Mouse (Mus musculus) heart, postnatal 25 days (tissue): ENCODE data around the gene Limd1. TPM values are rescaled to one million over a fixed set of nuclear protein-coding genes. Genes with fewer than 3 reads are reported as not detected.

ENCODE experiments used
- DNase-seq: peaks from one replicate; pipeline ENCODE4 v3.0.0; 2022; ENCODE audit warnings: low spot score
- intact Hi-C: fragments of 180-260 bp; cut with DNase I; formaldehyde crosslinking; loops from one replicate; pipeline ENCODE4 v1.15.1; 2025
- total RNA-seq, 2 experiments: library from RNA; stranded (reverse); gene quantifications; 2 replicates each; pipeline ENCODE4 v1.2.3; 2021

The Limd1 gene
- total RNA-seq, 2 experiments from 2014 or later = 31.2 to 37.8 TPM

GRCm38 (mm10) chr9:123509638-123510604 lies 31.4 kb downstream of the Limd1 start:
- no peak for DNase-seq
- intact Hi-C loops = loop anchor here (5.0 kb wide), 1 partner anchor 248 kb away; the partner anchor contains the start of gene Tmem158

DNA sequence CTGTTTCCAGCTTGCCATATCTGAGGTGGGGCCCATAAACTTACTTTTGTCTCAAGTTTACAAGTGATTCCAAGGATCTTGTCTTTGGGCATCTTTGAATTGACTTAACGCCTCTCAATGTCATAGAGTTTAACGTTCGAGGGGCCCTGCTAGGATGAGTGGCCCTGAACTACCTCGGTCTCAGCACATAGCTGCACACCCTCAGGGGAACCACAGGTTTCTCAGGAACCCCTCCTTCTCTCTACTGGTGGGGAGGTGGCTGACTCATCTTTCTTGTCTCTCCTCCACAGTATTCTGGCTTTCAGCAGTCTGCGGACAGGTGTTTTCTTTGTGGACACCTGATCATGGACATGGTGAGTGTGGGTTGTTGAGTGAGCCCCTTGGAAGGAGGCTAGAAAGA lies 32.4 kb downstream of the Limd1 start:
- intact Hi-C loops = loop anchor here (5.0 kb wide), 1 partner anchor 249 kb away; the partner anchor contains the start of gene Tmem158
- DNase-seq = no peak

- no peak for DNase-seq
- intact Hi-C loops = loop anchor here (5.0 kb wide), 1 partner anchor 250 kb away; the partner anchor contains the start of gene Tmem158
Observed at GRCm38 (mm10) chr9:123512482-123512881, 34.0 kb downstream of the Limd1 start.

DNA sequence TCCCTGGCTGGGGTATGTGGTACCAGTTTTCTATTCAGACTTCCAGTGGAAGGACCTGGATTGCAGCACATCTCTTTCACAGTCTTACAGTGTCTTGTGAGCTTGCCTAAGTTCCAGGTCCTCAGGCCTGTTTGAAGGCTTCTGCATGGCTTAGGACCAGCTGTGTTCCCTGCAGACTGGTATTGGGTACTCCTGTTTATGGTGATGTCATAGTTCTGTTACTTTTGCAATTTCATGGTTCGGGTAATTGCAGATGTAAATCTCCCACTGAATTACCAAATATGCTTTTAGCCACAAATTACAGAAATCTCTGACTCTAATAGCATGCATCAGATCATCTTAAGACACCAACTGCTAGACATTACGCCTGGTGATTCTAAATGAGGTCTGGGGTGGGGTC lies 36.6 kb downstream of the Limd1 start:
- intact Hi-C loops = no loop called here
- DNase-seq = no peak

- intact Hi-C loops = no loop called here
- DNase-seq = no peak
Observed at GRCm38 (mm10) chr9:123516641-123517385, 38.3 kb downstream of the Limd1 start.

DNA sequence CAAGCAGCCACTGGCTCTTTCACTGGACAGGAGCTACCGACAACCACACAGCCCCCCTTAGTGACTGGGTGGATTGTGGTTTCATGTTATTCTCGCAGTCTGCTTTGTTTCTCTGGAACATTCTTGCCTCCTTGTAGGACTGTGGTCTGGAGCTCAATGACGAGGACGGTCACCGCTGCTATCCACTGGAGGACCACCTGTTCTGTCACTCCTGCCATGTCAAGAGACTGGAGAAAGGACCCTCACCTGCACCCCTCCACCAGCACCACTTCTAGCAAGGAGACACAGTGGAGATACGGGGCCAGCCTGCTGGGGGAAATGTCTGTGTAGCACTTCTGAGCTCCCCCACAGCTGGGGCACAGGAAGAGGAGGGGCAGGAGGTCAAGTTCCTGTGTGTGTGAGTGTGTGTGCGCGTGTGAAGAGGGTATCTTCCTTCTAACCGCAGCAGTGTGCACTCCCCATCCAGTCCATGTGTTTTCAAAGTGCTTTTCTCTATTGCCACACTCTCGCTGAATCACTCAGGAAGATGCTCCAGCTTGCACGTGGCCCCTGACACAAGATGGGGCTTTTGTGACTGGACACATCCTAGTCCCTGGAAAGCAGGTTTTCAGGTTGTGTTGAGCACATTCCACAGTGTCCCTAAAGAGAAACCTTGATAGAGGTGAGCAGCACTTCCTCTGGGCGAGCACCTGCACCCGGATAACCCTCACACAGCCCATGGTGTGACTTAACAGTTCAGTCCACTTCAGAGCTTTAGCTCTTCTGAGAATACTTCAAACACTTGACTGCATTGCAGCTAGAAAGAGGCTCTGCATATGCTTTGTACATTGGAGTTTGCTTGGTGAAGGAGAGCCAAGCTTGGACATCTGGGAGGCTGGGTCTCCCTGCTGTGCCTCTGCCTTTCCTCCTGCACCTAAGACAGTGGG lies 40.7 kb downstream of the Limd1 start:
- no peak for DNase-seq
- intact Hi-C loops = no loop called here

DNA sequence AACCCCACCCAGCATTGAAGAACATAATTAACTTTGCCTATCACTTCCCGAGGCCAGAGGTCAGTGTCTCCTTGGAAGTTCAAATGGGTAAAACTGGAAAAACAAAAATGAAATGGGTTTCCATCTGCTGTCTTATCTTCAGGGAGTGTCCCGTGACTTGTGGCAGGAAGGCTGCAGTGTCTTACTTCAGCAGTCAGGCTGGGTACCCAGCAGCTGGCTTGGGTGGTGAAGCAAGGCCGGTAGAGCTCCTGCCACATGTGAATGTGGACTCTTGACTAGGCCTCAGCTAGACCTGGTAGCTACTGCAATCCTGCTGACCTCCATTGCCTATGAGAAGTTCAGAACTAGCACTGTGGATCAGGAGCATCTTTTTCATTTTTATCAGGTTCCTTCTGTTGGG lies 42.2 kb downstream of the Limd1 start:
- no peak for DNase-seq
- intact Hi-C loops = loop anchor here (5.0 kb wide), 1 partner anchor 363 kb away; no protein-coding TSS in a partner anchor

GRCm38 (mm10) chr9:123523676-123524075 lies 45.2 kb downstream of the Limd1 start:
- no peak for DNase-seq
- intact Hi-C loops = loop anchor here (5.0 kb wide), 1 partner anchor 366 kb away; no protein-coding TSS in a partner anchor

DNA sequence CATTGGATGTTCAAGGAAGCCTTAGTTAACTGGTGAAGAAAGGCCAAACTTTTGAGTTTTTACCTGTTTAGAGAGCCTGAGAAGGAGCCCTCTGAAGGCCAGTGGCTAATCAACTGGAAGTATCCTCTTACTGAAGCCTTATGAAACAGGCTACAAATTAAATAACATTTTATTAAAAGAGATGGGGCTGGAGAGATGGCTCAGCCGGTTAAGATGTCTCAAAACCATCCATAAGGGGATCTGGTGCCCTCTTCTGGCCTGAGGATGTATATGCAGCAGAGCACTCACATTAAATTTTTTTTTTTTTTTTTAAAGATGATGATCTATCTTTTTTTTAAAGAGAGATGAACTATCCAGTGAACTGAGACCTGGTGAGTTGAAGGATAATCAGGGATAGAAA lies 46.6 kb downstream of the Limd1 start:
- no peak for DNase-seq
- intact Hi-C loops = loop anchor here (1.0 to 5.0 kb wide), 2 partner anchors 76 to 158 kb away; partner anchors contain the start of gene Lars2

GRCm38 (mm10) chr9:123526502-123526901 lies 48.0 kb downstream of the Limd1 start:
- intact Hi-C loops = loop anchor here (5.0 kb wide), 1 partner anchor 159 kb away; the partner anchor contains the start of gene Lars2

GRCm38 (mm10) chr9:123528087-123528925 lies 49.8 kb downstream of the Limd1 start:
- intact Hi-C loops = loop anchor here (5.0 kb wide), 1 partner anchor 161 kb away; the partner anchor contains the start of gene Lars2

More at GRCm38 (mm10) chr9:123526502-123526901, 48.0 kb downstream of the Limd1 start:
- no peak for DNase-seq

DNA sequence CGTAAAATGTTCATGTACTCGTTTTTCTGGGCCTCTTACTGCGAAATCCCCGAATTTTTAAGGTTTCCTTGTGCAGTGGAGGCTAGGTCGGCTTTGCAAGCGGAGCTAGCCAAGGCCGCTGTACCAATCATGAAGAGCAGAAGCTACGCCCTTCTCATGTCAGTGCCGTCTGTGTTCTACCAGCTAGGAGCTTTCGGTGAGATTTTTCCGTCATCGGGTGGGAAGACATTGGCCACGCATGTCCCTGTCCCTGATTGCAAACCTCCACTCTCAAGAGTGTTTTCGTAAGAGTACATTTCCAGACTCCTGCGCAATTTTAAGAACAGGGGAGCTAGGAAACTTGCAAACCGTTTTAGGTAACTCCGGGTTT lies 50.4 kb downstream of the Limd1 start:
- intact Hi-C loops = loop anchor here (5.0 kb wide), 1 partner anchor 162 kb away; the partner anchor contains the start of gene Lars2
- DNase-seq = no peak

More at GRCm38 (mm10) chr9:123528087-123528925, 49.8 kb downstream of the Limd1 start:
- DNase-seq = no peak

- DNase-seq = peak; percentile 98
- intact Hi-C loops = loop anchor here (5.0 kb wide), 1 partner anchor 162 kb away; the partner anchor contains the start of gene Lars2
Observed at GRCm38 (mm10) chr9:123529392-123530157, 51.1 kb downstream of the Limd1 start, which contains the start of gene Sacm1l. Gene Sacm1l, plus strand, starts transcription at chr9:123529759.

DNA sequence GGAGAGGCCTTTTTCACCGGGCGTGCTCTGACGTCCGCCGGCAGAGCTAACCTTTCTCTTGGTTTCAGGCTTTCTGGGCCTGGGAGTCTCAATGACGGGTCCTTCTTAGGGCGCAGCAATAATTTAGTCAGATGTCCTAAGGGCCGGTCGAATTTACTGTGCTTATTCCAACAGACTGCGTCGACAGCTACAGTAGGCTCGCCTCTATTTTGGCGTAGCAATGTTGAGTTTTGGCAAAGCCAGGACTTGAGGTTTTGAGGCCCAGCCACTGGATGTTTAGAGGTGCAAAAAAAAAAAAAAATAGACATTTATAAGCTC lies 51.6 kb downstream of the Limd1 start:
- no peak for DNase-seq
- intact Hi-C loops = no loop called here

DNA sequence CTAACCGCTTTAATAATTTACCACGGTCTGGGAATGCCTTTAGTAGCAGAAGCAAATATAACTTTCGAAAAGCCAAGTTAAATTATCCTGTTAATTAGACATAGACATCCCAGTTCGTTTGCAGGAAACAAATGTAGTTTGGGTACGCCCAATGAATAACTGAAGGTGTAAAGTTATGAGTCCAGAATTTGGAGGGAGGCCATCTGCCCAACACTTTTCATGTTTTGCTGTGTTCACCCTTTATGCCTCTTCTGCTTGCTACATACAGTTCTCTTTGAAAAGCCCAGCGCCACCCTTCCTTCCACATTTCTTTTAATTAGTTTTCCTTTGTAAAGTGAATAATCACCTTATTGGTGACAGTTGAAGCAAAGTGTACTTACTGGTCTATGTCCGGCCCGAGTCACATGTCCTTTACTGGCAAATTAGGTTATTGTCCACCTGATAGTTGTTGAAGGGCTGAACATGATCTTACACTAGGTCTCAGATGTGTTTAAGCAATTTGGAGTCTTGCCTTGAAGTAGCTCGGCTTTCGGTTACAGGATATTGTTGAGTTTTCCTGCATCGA lies 52.1 kb downstream of the Limd1 start:
- intact Hi-C loops = no loop called here

DNA sequence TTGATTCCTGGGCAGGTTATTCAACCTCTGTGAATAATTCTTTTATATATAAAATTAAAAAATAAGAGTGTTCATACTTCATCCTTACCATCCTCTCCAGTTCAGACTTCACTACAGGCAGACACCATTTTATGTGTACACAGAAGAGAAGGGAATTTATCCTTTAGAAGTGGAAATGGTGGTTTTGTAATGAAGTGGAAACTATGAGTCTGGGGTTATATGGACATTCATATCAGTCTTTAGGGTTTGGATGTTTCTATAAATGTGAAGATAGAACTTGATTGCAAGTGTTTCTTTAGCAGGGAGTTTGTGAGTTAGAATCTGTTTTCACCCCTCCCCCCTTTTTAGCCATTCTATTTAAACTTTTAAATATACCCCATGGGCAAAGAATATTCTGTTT lies 52.7 kb downstream of the Limd1 start:
- intact Hi-C loops = no loop called here

More for the DNA sequence above, 52.1 kb downstream of the Limd1 start:
- DNase-seq = no peak

GRCm38 (mm10) chr9:123536613-123537012 lies 58.1 kb downstream of the Limd1 start:
- DNase-seq = no peak
- intact Hi-C loops = no loop called here

More for the DNA sequence above, 52.7 kb downstream of the Limd1 start:
- no peak for DNase-seq
